Comparison of ENCODE assay signal across 25 mouse cellular contexts in the genomic region with DNA sequence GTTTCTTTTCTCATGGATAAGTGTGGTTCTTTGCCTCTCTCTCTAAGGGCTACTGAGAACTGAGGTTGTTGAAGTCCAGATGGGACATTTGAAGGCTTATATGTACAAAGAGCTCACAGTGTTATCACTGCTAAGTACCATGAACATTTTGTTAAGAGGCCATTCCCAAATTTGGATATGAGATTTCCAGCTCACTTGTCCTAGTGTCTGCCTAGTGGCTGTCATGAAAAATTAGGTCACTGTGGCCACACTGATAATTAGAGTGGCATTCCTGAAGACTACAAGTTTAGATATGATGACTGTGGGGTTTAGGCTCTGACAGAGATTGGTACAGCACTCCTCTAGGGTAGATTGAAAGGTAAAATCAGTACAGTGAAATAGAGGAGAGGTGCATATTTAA.
DNase-seq lines count a peak whose midpoint lies in the region; ATAC-seq and TF ChIP-seq lines count a peak whose summit lies in the region.
"Had no signal": no experiment of that assay in that cellular context is flagged by ENCODE, and none has a peak within 500 bp of the region (broad histone marks: within the 10 kb centered on the region; RNA-seq: fewer than 3 reads in every experiment).

No protein-coding gene starts in this region.

- H3K27ac ChIP-seq in gastrocnemius, adult 2 months, result peak overlapping the region; percentile 21; the same call in 1 of the 2 replicates
- peak overlapping the region; percentile 96 for H3K27ac ChIP-seq in heart, embryonic 11.5 days (ENCODE audit: low read depth, low read length)
- H3K27ac ChIP-seq in layer of hippocampus, adult 2 months, result peak overlapping the region; percentile 81
- H3K27ac ChIP-seq: embryonic facial prominence, embryonic 15.5 days; forebrain, embryonic 10.5 days; hindbrain, embryonic 10.5 days; hindbrain, embryonic 14.5 days had no signal

- peak overlapping the region; percentile 64 for H3K4me2 ChIP-seq in heart, embryonic 11.5 days
- H3K4me2 ChIP-seq: embryonic facial prominence, embryonic 15.5 days; hindbrain, embryonic 14.5 days had no signal

- H3K9me3 ChIP-seq in heart, embryonic 11.5 days (replicated peaks; ENCODE audit: control insufficient read depth, low read length), result no peaks in the 10 kb centered on the region
- H3K9me3 ChIP-seq: embryonic facial prominence, embryonic 15.5 days; forebrain, embryonic 10.5 days; G1E; hindbrain, embryonic 10.5 days had no signal

- peaks cover 48% of the 10 kb centered on the region for H3K4me1 ChIP-seq in heart, embryonic 11.5 days (ENCODE audit: control insufficient read depth, insufficient read depth, low read length)
- H3K4me1 ChIP-seq: embryonic facial prominence, embryonic 15.5 days had no signal

- ATAC-seq in heart, embryonic 11.5 days (replicated peaks; ENCODE audit: insufficient number of reproducible peaks, low FRiP score, low TSS enrichment), result peak; percentile 55
- ATAC-seq: CD4-positive, CD25-positive, alpha-beta regulatory T cell, adult 4 months; forebrain, embryonic 14.5 days; intestine, postnatal 0 days had no signal

- no peak for DNase-seq in gastrocnemius, adult 2 months
- DNase-seq in gastrocnemius, adult 18-20 months (ENCODE audit: low spot score), result no peak
- no peak for DNase-seq in heart, postnatal 14 days
- no peak for DNase-seq in layer of hippocampus, adult 2 months (ENCODE audit: low spot score in 2 of 2)
- no peak for DNase-seq in layer of hippocampus, adult 8-10 months (ENCODE audit: low spot score in 2 of 2)
- peak; percentile 75 for DNase-seq in retina, embryonic 14.5 days (ENCODE audit: low spot score)
- no peak for DNase-seq in frontal cortex, postnatal 25 days (ENCODE audit: low spot score in 2 of 2)
- DNase-seq: adrenal gland, adult 8-10 months; B cell, adult 2 months; cerebellum, adult 11 months; cerebellum, adult 8-10 months; cerebellum, postnatal 14 days; embryo, embryonic 11 days; gastrocnemius, postnatal 25 days; kidney, adult 8-10 months had no signal

- intact Hi-C loops in gastrocnemius, adult 2 months (cut with DNase I), result no loop called here
- intact Hi-C loops in heart, postnatal 14 days (cut with DNase I), result no loop called here

- H3K27me3 ChIP-seq in heart, embryonic 11.5 days (ENCODE audit: control insufficient read depth, insufficient read depth, low read length), result no peaks in the 10 kb centered on the region
- H3K27me3 ChIP-seq: embryonic facial prominence, embryonic 15.5 days had no signal

- TF ChIP-seq CTCF in gastrocnemius, adult 2 months (IDR thresholded peaks at IDR 0.05), result no peak
- TF ChIP-seq CTCF in layer of hippocampus, adult 2 months (conservative IDR thresholded peaks at IDR 0.05), result no peak

- no peaks in the 10 kb centered on the region for H3K36me3 ChIP-seq in heart, embryonic 11.5 days (ENCODE audit: control insufficient read depth, insufficient read depth, low read length)
- H3K36me3 ChIP-seq: embryonic facial prominence, embryonic 15.5 days had no signal

- H3K9ac ChIP-seq in heart, embryonic 11.5 days (ENCODE audit: low read depth, low read length), result peak overlapping the region; percentile 78
- H3K9ac ChIP-seq: embryonic facial prominence, embryonic 15.5 days; hindbrain, embryonic 14.5 days had no signal

- no peak overlapping the region for H3K4me3 ChIP-seq in gastrocnemius, adult 2 months
- no peak overlapping the region for H3K4me3 ChIP-seq in heart, embryonic 11.5 days (ENCODE audit: low read depth, low read length)
- H3K4me3 ChIP-seq in layer of hippocampus, adult 2 months, result no peak overlapping the region
- H3K4me3 ChIP-seq: embryonic facial prominence, embryonic 15.5 days; erythroblast, embryonic 14.5 days; forebrain, embryonic 10.5 days; hindbrain, embryonic 10.5 days had no signal

Comparison
In these comparisons a context has a peak if more than half of its experiments do, and no peak if none do; other contexts are left out.
1. H3K27ac ChIP-seq: peak in every context shown above with its lines; median percentile 96 in heart, embryonic 11.5 days; 81 in layer of hippocampus, adult 2 months; 21 in gastrocnemius, adult 2 months.